Mouse (Mus musculus) megakaryocyte, adult 5-6 weeks (primary cell): Measurements from ENCODE around the gene Fam222a. TPM values are rescaled to one million over a fixed set of nuclear protein-coding genes. Genes with fewer than 3 reads are reported as not detected.

ENCODE experiments used
- ATAC-seq: 2 replicates; pipeline ENCODE4 v1.8.0; 2016; ENCODE audit warnings: mild to moderate bottlenecking, inconsistent platforms; ENCODE audit not compliant: poor library complexity, severe bottlenecking
- total RNA-seq, 2 experiments: library from RNA; stranded (forward) in 1 of 2; stranded (reverse) in 1 of 2; fragments of 153-499, 151-499 nt in 1 of 2; fragments of 221-1000, 200-1000 nt in 1 of 2; gene quantifications; 2 replicates each; pipeline versions ENCODE4 v1.2.3 to v1.2.4; 2015 to 2017

Fam222a gene
- total RNA-seq, 2 experiments from 2014 or later: 0.11 to 0.22 TPM

DNA sequence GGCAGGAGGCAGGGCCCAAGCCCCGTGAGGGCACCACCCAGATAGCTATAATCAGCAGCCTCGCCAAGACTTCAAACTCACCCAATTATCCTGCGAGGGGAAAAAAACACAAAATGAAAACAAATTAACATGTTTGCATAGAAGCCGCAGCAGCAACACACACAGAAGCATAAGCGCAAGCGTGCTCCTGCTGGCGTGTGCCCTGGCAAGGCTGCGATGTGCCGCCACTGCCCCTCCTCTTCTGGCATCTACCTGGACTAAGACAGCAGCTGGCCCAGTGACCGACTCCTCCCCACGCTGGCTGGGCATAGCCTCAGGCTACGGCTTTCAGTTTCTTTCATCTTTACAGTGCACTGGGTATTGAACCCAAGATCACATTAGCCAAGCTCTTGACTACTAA, 13.7 kb downstream of the Fam222a start:
- ATAC-seq: no peak

DNA sequence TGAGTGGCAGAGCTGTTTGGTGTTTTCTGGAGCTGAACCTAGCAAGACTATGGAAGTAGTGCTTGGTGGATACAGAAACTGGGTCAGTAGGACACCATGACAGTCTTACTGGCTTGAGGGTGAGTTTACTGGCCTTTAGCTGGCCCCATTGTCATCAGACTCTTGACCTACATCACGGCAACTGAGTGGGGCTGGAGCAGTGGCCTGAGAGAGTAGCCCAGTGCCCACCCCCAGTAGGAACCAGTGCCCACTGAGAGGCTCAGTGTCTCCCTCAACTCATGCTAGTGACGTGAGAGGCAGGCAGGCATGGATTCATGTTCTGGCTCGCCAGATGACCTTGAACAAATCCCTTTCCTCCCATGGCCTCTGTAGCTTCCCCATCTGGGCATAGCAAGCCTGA, 15.2 kb downstream of the Fam222a start:
- no peak for ATAC-seq

DNA sequence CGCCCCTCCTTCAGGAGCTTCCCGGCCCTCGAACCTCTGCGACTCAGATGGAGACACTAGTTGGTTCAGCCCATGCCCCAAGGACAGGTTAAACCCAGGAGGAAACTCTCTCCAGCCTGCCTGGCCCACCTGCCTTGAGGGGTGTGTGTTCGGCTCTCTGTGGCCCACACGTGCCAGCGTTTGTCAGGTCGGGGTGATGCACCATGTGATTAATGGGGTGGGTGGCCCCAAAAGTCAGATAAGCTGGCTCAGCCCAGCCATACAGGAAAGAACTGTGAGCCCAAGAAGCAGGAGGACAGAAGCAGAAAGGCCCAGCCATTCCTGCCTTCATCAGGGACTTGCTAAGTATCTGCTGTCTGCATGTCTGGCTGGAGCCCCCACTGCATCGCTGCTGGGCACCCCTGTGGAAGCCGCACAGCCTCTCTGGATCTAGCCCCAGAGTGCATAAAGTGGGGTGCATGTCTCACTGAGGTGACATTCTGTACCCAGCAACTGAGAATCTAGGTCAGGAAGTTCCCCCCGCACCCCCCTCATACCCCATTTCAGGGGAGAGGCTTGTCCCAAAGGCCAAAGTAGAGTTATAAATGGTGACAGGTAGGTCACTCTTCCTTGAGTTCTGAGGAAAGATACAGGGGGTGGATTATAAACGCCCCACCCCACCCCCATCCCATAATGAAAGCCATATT, 15.8 kb downstream of the Fam222a start:
- no peak for ATAC-seq

DNA sequence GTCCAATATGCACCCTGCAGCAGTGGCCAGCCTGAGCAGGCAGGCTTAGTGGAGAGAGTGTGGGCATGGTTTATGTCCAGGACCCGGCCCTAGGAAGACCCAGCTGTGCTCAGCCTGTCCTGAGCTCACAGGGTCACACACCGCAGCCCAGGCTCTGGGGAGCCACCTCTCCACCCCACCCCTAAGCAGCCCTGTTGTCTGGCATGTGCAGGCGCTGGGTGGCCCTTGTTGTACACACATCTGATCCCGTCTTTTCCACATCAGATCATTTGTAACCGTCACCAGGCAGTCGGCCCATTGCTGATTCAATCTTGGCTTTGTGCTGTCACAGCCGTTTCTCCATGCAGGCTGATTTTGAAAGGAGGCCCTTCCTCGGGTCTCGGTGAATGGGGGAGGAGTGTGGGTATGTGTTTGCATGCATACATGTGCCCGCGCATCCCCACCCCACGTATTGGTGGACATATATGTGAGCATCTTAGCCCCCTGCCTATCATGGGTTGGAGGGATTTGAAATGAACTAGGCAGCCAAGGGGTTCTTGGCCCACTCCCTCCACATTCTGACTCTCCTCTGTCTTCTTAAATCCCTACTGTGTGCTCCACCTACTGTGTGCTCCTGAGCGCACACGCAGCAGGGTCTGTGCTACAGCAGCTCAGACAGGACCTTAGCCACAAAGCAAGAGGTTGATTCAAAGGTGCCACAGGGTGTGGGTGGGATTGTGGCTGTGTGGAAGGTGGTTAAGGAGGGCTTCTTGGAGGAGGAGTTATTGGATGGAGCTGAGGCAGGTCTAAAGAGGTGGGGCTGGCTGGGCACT, 16.7 kb downstream of the Fam222a start:
- no peak for ATAC-seq

DNA sequence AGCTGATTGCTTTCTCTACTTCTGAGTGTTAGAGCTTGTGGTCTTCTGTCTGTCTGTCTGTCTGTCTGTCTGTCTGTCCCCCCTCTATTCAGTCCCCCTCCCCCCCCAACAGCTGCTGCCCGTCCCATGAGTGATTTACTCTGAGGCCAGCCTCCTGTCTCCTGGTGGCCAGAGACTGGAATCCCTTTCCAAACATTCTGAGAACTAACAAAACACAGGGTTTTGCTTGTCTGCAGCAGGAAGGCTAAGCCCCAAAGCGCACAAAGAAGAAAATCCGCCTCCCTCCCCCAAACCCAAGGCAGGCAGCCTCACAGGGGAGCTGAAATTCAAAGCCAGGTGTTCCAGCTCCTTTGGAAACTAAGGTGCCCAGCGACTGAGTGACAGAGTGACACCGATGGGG, 17.9 kb downstream of the Fam222a start:
- no peak for ATAC-seq

DNA sequence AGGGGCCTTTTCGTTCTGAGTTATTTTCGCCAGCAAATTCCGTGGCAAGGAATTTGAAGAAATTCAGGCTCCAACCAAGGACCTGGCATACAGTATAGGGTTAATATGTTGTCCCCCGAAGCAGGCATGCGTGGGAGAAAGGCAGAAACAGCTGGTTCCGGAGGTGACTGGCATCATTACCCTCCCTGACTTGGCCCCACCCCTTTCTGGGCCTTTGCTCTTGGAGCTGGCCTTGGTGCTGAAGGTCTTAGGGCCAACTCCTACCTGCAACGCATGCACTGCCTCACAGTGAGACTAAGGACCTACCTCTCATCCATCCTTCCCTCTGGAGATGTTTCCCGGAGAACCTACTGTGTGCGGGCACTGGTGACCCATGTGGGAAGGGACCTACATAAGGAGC, 20.1 kb downstream of the Fam222a start:
- peak; percentile 75 for ATAC-seq

DNA sequence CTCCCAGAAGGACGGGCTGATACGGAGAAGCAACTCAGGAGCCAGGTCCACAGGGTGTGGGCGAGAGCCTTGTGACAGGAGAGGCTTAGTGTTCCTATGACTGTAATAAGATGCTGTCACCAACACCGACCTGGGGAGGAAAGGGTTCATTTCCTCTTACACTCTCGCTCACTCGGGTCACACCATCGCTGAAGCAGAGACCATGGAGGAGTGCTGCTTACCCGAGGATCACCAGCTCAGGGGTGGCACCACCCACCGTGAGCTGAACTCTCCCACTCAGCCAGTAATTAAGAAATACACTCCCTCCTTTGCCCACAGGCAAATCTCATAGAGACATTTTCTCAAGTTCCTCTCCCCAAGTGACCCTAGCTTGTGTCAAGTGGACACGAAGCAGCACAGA, 20.6 kb downstream of the Fam222a start:
- no peak for ATAC-seq

DNA sequence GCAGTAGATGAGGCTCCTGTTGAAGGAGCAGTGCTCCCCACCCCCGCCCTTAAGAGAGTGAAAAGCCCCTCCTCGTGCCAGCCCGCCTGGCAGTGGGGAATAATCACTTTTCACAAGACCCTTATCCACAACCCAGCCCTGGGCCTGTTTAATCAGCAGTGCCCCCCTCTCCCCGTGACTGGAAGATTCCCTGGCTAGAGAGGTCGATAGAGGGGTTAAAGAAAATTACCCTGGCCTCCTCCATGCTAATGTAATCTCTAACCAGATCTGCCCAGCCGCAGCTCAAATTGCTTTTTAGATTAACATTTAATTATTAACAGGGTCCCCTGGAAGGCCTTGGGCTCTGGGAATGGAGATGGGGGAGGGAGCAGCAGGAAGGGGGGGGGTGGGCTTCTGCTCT, 21.2 kb downstream of the Fam222a start:
- ATAC-seq: no peak

DNA sequence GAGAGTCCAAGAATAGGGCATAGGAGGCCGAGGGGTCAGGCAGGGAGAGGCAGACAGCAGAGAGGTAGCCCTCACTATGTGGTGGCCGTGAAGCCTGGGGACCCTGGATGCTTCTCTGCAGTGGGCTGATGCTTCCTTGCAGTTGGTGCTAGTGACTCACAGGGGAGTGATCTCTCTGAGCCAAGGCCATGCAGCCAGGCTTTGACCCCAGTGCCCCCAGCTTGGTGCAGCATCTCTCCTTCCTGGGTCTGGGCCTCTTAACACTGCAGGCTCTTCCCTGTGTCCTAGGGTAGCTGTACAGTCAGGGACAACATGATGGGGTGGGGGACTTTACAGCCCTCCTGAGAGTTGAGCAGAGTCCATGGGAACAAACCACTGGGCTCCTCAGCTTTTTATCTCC, 21.6 kb downstream of the Fam222a start:
- no peak for ATAC-seq

DNA sequence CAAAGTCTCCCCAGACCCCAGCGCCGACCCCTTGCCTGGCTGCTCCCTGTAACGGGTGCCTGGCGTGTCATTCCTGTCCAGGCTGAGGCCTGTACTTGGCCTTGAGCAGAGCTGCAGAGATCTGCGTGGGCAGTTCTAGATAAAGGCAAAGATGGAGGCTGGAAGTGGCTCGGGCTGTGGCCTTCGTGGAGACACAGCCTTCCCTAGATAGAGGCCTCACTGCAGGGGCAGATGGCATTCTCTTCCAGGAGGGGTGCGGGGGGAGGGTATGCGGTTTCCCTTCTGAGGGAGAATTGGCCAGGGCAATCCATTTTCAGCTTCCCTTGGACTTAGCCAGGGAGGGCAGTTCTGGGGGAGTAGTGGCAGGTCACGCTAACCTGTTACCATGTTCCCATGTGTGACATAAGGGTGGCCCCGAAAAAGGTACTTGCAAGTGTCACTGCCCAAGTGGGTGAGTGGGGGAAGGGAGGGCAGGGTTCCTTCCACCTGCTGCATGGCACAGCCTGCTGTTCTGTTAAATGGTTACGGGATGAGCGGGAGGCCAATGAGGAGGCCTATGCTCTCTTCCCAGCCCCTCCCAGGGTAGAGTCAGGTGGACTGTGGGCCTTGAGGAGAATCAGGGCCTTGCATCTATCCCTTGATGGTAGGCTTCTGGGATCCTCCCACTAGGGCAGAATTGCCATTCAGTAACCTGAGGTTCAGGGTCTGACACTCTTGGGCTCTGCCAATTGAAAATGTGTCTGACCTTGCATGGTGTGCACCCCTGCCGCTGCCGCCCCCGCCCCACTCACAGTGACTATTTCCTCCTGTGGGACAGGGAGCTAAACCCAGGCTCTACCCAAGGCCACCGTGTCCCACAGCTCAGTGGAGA, 22.5 kb downstream of the Fam222a start:
- no peak for ATAC-seq

DNA sequence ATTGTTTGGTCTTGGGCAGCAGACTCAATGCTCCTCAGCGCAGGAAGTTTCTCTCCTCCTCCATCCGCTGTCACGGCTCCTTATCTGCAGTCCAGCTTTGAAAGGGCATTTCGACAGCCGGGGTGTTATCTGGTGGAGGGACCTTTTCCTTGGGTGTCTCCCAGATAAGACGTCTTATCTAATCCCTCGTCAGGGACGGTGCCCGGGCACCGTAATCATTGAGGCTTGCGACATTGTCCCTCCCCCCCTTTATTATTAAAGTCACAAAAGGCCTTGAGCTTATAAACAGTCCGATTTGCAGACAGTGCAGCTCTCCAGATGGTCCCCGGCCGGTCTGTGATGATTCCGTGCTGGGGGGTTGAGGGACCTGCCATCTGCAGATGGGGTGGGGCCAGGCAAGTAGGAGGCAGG, 23.3 kb downstream of the Fam222a start:
- no peak for ATAC-seq

DNA sequence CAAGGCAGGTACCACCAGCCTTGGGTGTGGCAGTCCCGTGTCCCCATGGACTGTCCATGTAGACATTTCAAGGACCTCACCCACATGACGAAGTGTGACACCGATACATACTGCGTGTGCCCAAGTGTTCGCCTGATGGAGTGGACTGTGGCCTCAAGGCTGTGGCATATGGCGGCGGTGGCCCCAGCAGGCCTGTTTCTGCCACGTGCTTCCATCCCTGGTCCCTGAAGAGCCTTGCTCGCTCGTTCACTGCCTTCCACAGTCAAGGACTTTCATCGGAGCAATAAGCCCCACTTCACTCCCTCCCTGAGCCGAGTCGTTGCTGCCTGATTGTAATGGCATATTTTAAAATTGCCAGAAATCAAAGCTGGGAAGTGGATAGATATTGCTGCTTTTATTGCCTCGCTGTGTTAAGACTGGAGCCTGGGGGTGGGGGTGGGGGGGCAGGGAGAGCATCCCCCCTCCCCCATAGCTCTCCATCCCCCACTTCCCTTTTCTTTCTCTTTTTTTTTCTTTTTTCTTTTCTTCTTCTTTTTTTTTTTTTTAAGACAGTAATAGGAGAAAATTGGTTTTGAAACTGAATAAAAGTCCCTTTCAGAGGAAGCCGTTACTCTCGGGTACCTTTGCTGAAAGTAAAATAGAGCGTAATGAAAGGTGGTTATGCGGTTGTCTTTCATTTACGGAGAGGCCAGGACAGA, 24.8 kb downstream of the Fam222a start:
- no peak for ATAC-seq

DNA sequence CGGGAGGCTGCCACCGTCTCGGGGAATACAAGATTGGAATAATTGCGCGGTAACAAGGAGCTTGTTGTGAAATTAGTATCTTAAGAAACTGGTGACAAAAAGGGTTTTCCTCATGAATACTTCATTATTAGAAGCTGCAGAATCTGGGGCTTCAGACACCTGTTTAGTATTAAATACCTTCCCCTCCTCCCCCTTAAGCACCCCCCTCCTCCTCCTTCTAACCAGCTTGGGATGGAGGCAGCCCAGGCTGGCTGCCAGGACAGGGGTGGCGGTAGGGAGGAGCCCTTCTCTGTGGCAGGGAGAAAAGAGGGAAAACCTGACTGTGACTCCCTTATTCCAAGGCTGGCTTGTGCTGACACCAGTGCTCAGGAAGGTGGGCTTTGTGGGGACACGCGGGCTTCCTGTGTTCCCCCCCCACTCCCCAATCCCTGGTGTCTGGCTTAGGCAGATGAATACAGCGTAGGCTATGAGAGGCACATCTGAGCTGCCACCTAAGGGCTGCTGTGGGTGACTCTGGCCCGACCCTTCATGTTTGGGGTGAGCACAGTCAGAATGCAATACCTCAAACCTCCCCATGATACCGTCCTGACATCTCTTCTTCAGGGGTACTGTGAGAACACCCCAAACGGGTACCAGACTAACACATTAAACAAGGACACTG, 25.5 kb downstream of the Fam222a start:
- ATAC-seq: no peak

DNA sequence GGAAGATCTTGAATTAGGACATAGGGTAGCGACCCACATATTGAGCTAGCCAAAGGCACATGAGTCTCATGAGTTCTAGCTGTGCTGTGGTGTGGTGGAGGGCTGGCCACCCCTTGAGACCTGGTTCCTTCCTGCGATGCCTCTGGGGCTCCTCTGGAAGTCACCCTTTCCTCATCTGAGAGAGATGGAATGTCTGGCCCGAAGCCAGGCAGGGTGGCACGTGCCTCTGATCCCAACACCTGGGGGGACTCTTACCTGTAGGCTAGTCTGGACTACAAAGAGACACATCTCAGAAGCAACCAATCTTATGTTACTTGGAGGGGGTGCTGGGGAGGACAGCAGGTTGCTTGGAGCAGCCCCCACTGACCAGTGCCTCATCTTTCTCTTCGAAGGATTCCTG, 26.1 kb downstream of the Fam222a start:
- no peak for ATAC-seq

DNA sequence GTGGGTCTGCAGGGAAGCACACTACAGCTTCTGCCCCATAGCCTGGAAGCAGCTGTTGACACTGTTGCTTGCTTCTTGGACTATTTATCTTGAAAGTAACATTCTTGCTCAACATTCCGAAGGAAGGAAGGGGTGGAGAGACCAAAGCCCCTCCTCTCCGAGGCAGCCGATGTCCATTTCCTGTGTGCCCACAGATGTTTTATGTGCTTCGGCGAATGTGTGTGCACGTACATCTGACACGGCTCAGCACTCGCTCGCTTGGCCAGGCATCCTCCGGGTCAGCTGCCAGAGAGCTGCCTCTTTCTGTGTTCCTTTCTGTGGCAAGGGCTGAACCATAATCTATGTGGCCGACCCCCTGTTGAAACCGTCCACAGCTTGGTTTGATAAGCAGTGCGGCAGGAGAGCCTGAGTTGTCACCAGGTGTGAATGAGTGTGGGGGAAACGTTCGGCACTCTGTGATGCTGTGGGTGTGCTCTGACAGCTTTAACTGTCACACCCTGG, 27.0 kb downstream of the Fam222a start:
- ATAC-seq: peak; percentile 74

DNA sequence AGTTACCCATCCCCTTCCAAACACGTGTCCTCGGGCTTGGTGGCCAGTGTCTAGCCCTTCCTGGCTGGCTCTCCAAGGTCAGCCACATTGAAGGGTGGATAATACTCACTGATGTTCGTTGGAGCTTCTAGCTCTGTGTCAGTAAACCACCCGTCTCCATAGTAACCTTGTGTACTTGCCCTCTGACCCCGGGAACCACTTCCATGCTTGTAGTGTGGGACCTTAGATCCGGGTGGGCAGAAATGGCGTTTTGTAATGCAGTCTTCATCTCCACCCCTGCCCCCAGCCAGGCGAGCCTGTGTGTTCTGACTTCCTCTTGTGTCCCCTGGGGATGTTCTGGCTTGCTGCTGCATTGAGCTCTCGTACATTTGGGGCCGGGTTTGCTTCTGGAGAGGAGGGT, 28.8 kb downstream of the Fam222a start:
- peak; percentile 39 for ATAC-seq

DNA sequence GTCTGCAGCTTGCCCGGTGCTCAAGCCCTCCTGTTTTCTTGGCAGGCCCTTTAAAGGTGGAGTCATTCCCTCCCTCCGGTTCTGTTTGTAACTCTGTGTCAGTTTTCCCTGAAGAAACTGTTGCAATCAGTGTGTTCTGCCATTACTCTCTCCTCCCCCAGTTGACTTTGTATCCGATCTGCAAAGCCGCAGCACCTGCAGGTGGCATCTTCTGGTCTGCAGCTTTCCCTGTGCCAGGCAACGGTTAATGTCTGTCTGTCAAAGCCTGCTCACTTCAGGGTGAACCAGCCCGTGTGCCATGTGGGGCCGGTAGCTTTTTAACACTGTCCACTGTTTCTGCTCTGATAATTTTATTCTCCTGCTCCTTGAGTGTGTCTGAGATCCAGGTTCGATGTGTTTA, 29.4 kb downstream of the Fam222a start:
- no peak for ATAC-seq

DNA sequence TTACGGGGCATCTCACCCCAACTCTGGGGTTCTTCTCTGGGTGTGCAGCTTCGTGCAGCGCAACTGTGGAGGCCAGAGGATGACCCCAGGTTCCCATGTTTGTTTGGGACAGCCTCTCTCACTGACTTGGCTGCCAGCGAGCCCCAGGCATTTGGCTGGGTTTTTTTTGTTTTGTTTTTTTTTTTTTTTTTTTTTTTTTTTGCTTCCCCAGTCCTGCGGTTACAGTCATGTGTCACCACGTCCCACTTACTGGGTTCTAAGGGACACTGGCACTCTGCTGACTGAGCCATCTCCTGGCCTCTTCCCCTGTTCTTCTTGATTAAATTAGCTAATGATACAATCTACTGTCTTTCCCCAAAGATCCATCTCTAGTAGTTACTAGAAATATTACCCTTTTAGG, 29.8 kb downstream of the Fam222a start:
- ATAC-seq: no peak

DNA sequence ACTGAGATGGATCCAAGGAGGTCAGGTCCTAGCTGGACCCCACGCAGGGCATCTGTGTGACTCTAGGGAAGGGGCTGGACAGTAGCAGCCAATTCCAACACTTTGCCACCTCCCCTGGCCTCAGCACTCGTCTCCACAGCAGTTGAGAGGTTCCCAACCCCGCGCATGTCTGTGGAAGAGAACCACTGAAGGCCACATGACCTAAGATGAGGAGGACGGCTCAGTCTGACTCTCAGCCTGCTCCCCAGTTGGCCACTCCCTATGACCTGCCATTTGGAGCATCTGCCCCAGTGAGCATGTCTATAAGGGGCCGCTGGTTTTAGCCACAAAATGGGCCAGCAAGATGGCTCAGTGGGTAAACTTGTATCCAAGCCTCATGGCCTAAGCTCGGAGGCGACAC, 34.2 kb downstream of the Fam222a start:
- ATAC-seq: no peak

DNA sequence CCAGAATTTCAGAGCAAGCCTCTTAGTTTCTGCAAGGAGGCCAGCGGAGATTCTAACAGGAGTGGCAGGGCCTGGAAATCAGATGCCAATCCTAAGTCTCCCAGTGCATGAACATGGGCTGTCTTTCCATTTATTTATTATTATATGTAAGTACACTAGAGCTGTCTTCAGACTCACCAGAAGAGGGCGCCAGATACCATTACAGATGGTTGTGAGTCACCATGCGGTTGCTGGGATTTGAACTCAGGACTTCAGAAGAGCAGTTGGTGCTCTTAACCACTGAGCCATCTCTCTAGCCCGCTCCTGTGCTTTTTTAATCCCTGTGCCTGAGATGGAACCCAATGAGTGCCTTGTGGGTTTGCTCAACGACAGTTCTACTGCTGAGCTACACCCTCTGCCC, 36.2 kb downstream of the Fam222a start:
- no peak for ATAC-seq
